Mouse (Mus musculus) ES-E14 (cell line): ENCODE results near the gene Mybph. TPM values are rescaled to one million over a fixed set of nuclear protein-coding genes. Genes with fewer than 3 reads are reported as not detected.

Experiments used
- DNase-seq: peaks from one replicate; pipeline ENCODE4 v3.0.0-alpha.2; 2013; ENCODE audit warnings: low read depth, low spot score
- H3K27ac ChIP-seq: 2 replicates; pipeline ENCODE4 v1.5.1; 2012; ENCODE audit warnings: low read depth, mild to moderate bottlenecking, low read length, moderate library complexity, mixed read lengths; ENCODE audit not compliant: poor library complexity, insufficient read depth, severe bottlenecking
- H3K36me3 ChIP-seq: 2 replicates; pipeline ENCODE4 v1.6.1; 2012; ENCODE audit warnings: mild to moderate bottlenecking, low read length, moderate library complexity, mixed read lengths; ENCODE audit not compliant: control insufficient read depth, poor library complexity, insufficient read depth, severe bottlenecking
- H3K4me1 ChIP-seq, 2 experiments: fragments of 150-350 bp in 1 of 2; sonication (generic) in 1 of 2; 2 replicates each; pipeline ENCODE4 v1.6.1; 2012; ENCODE audit warnings: low read length in 2 of 2, mild to moderate bottlenecking in 1 of 2, mixed read lengths in 1 of 2; ENCODE audit not compliant: control insufficient read depth in 2 of 2, insufficient read depth in 2 of 2, poor library complexity in 1 of 2
- H3K4me3 ChIP-seq, 2 experiments: fragments of 150-350 bp in 1 of 2; sonication (generic) in 1 of 2; 2 replicates each; pipeline ENCODE4 v1.5.1; 2012; ENCODE audit warnings: low read length in 2 of 2, low read depth in 1 of 2, mild to moderate bottlenecking in 1 of 2, mixed read lengths in 1 of 2; ENCODE audit not compliant: insufficient read depth in 1 of 2, poor library complexity in 1 of 2, severe bottlenecking in 1 of 2
- H3K9ac ChIP-seq: 2 replicates; pipeline ENCODE4 v1.6.1; 2012; ENCODE audit warnings: low read depth, mild to moderate bottlenecking, low read length, mixed read lengths; ENCODE audit not compliant: poor library complexity, insufficient read depth, severe bottlenecking
- H3K9me3 ChIP-seq: fragments of 150-350 bp; sonication (generic); 2 replicates; pipeline ENCODE4 v1.6.1; 2012; ENCODE audit warnings: low read depth, mild to moderate bottlenecking, low read length; ENCODE audit not compliant: control insufficient read depth, insufficient read depth
- CHD2 ChIP-seq: IDR thresholded peaks from 2 replicates; pipeline ENCODE4 v1.6.1; 2014; ENCODE audit warnings: mild to moderate bottlenecking, low read depth, low read length, inconsistent platforms
- HCFC1 ChIP-seq: IDR thresholded peaks from 2 replicates; pipeline ENCODE4 v1.6.1; 2012; ENCODE audit warnings: low read length, inconsistent platforms, borderline replicate concordance; ENCODE audit not compliant: insufficient read depth
- MAFK ChIP-seq: IDR thresholded peaks from 2 replicates; pipeline ENCODE4 v1.6.1; 2014; ENCODE audit warnings: mild to moderate bottlenecking, low read depth, low read length, inconsistent platforms; ENCODE audit not compliant: insufficient read depth
- ZC3H11A ChIP-seq: IDR thresholded peaks from 2 replicates; pipeline ENCODE4 v1.6.1; 2012; ENCODE audit warnings: low read depth, mild to moderate bottlenecking, inconsistent platforms, low read length, borderline replicate concordance
- ZNF384 ChIP-seq: IDR thresholded peaks from 2 replicates; pipeline ENCODE4 v1.6.1; 2012; ENCODE audit warnings: low read depth, low read length, inconsistent platforms
- in situ Hi-C, 2 experiments: fragments of 600-800 bp; cut with MboI; formaldehyde crosslinking; loops; one replicate each; pipeline ENCODE4 v1.15.1; 2025; ENCODE audit warnings: low sequenced_read_pairs in 2 of 2, inconsistent platforms in 1 of 2; ENCODE audit not compliant: unreplicated experiment in 2 of 2
- total RNA-seq: library from RNA; depleted of rRNA; stranded (reverse); fragments of 300-350 nt; gene quantifications from 2 replicates; pipeline ENCODE4 v1.2.3, GENCODE M21; 2012

Gene Mybph
- total RNA-seq, 1 experiment: not detected

GRCm38 (mm10) chr1:134206085-134206484, 12.8 kb downstream of the Mybph start:
- no peaks in the 10 kb centered on the region for H3K36me3 ChIP-seq
- H3K4me3 ChIP-seq: no peak overlapping the region
- TF ChIP-seq CHD2 (no peak), MAFK (no peak), HCFC1 (no peak), ZNF384 (no peak), ZC3H11A (no peak)
- no peak overlapping the region for H3K9ac ChIP-seq
- no peak overlapping the region for H3K27ac ChIP-seq
- no peaks in the 10 kb centered on the region for H3K9me3 ChIP-seq
- in situ Hi-C loops: no loop called here
- no peak for DNase-seq
- peaks cover 0 to 13% of the 10 kb centered on the region in 2 experiments; a peak in 2 of 4 replicates for H3K4me1 ChIP-seq

- TF ChIP-seq ZC3H11A (no peak), HCFC1 (no peak), CHD2 (no peak), ZNF384 (no peak), MAFK (no peak)
Observed at GRCm38 (mm10) chr1:134210179-134210755, 17.0 kb downstream of the Mybph start.

GRCm38 (mm10) chr1:134211043-134211442, 17.8 kb downstream of the Mybph start:
- H3K9me3 ChIP-seq: no peaks in the 10 kb centered on the region
- H3K9ac ChIP-seq: no peak overlapping the region
- no peaks in the 10 kb centered on the region for H3K36me3 ChIP-seq
- no peak overlapping the region for H3K27ac ChIP-seq
- peaks cover 0 to 13% of the 10 kb centered on the region in 2 experiments; a peak in 1 of 4 replicates for H3K4me1 ChIP-seq
- DNase-seq: no peak
- in situ Hi-C loops: no loop called here
- TF ChIP-seq HCFC1: no peak
- no peak for TF ChIP-seq CHD2
- TF ChIP-seq MAFK: no peak
- no peak for TF ChIP-seq ZNF384
- TF ChIP-seq ZC3H11A: no peak
- H3K4me3 ChIP-seq: no peak overlapping the region

More at GRCm38 (mm10) chr1:134210179-134210755, 17.0 kb downstream of the Mybph start:
- Histone ChIP-seq H3K27ac (no peak overlapping the region), H3K4me1 (peaks cover 0 to 10% of the 10 kb centered on the region in 2 experiments; a peak in 1 of 4 replicates), H3K9me3 (no peaks in the 10 kb centered on the region), H3K9ac (no peak overlapping the region), H3K36me3 (no peaks in the 10 kb centered on the region), H3K4me3 (no peak overlapping the region)
- DNase-seq: no peak
- in situ Hi-C loops: no loop called here

GRCm38 (mm10) chr1:134211631-134212030, 18.4 kb downstream of the Mybph start:
- no peak for DNase-seq
- no peak overlapping the region for H3K9ac ChIP-seq

More at GRCm38 (mm10) chr1:134211631-134212030, 18.4 kb downstream of the Mybph start:
- no peaks in the 10 kb centered on the region for H3K36me3 ChIP-seq
- H3K4me3 ChIP-seq: no peak overlapping the region
- in situ Hi-C loops: no loop called here
- no peaks in the 10 kb centered on the region for H3K9me3 ChIP-seq
- H3K27ac ChIP-seq: no peak overlapping the region; the same call in 1 of the 2 replicates
- peaks cover 0 to 18% of the 10 kb centered on the region in 2 experiments; a peak in 2 of 4 replicates for H3K4me1 ChIP-seq
- TF ChIP-seq CHD2 (no peak), ZC3H11A (no peak), ZNF384 (no peak), MAFK (no peak), HCFC1 (no peak)
